Mouse (Mus musculus): Measurements from ENCODE around the gene Cdc34. TPM values are rescaled to one million over a fixed set of nuclear protein-coding genes. Genes with fewer than 3 reads are reported as not detected.

Gene Cdc34
- 69.2 and 79.0 TPM in 2 replicates for total RNA-seq (2015)
- 154 and 169 TPM in 2 replicates for total RNA-seq (2017)

DNA sequence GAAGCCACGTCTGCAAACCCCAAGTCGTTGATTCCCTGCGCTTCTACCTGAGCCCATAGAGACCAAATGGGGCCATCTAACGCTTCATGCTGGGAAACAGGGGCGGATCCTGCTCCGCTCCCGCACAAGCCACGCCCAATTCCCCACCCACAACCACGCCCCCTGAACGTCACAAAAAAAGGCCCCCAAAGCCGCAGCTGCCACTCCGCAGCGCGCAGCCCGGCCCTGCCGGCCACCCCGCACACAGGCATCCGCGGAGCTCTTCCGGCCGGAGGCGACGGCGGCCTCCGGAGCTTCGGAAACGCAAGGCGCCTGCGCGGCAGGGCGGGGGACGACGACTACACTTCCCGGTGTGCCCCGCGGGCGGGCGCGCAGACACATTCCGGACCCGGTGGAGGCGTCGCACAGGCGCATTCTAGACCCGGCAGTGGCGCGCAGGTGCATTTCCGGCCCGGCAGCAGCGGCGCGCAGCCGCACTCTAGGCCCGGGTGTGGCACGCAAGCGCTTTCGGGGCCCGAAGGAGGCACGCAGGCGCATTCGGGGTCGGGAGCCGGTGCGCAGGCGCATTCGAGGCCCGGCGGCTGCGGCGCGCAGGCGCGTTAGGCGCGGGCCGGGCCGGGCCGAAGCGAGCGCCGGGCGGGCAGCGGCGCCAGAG, at the start of gene Cdc34:
TSS of gene Cdc34 (plus strand) at position 605 of the 655 bp plus-strand sequence.
- ATAC-seq (replicated peaks; ENCODE audit: poor library complexity), result peak; percentile 82

DNA sequence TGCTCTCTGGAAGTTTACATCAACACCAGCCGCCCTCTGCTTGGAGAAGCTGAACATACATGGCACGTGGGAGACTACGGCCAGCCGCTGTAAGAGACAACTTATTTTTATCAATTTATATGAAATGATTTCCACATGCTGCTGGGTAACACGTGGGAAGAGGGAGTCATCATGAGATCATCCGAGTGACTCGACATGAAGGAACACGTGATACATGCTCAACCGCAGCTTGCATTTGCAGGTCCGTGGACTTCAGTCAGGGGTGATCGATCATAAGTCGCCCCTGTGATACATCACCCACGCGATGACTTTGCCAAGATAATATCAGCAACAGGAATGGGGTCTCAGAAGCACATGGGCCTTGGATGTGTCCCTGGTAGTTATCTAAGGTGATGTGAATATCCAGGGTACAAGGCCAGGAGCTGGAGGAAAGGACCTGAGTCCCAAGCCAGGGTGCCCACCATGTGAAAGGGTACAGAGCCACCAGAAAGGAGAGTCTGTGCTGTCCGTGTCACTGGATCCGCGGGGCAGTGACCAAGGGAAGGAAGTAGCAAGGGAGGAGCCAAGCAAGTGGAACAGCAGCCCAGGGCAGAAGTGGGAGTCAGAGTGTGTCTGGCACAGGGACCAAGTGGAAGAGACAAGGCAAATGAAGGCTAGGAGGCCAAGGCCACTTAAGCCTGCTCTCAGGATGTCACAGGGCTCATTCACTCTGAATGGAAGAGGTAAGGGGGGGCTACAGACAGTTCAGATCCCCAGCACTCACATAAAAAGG, 48.8 kb upstream of the Cdc34 start:
- no peak for ATAC-seq (replicated peaks; ENCODE audit: poor library complexity)

DNA sequence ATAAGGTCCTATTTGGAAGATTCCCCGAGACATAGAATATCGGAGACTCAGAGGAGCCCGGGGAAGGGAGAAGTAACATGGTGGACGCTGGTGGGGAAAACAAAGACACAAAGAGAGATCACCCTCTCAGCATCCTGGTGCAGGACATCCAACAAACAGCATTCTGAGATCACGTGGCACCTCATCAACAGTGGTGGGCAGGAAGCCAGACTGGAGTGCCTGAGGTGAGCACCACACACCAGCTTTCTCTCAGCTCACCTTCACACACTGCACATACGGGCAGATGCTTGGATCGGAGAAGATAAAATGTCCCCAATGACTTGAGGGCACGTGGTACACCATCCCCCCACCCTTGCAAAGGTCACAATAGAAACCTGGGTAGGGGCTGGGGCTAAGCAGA, 45.7 kb upstream of the Cdc34 start:
- no peak for ATAC-seq (replicated peaks; ENCODE audit: poor library complexity)

DNA sequence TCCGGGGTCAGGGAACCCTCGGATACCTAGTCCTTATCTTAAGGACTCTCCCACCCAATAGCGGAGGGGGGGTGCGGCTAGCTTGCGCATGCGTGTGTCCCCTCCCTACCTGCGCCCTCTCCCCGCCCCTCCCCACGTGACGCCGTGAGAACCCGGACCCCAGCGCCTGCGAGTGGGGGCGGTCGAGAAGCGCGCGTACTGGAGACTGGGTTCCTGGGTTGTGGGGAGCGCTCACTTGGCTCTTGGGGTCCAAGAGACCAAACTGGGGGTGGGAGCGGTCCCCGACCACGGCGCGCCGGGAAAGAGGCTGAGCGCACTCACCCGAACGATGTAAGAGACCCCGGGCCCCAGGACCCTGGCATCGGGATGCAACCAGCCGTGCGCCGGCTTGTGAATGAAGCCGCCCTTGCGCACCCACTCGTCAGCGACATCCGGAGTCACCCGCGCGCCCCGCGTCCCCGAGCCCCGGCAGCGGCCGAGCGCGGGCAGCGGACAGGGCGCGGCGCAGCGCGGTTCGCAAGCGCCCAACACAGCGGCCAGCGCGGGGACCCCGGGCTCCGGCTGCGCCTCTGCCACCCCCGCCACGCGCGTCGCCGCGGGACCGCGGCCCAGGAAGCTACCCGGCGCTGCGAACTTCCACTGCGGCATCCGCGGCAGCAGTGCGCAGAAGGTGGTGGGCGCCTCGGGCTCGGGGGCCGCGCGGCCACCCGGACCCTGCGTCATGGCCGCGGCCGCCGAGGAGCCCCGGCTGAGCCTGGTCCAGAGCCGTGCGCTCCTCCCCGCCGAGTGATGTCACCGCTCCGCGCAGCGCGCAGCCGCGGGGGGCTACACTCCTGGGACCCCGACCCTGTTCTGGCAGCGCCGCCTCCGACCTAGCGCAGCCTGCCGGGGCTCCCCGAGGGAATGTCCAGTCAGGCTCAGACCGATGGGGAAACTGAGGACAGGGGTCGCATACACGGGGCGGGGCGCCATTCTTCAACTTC, 44.6 kb upstream of the Cdc34 start, which contains the start of gene Shc2:
TSS of gene Shc2 (minus strand) at position 791 of the 983 bp plus-strand sequence.
- 0 out of 2 replicates have a peak, but pooled peaks have one; percentile 6 for ATAC-seq (replicated peaks; ENCODE audit: poor library complexity)

DNA sequence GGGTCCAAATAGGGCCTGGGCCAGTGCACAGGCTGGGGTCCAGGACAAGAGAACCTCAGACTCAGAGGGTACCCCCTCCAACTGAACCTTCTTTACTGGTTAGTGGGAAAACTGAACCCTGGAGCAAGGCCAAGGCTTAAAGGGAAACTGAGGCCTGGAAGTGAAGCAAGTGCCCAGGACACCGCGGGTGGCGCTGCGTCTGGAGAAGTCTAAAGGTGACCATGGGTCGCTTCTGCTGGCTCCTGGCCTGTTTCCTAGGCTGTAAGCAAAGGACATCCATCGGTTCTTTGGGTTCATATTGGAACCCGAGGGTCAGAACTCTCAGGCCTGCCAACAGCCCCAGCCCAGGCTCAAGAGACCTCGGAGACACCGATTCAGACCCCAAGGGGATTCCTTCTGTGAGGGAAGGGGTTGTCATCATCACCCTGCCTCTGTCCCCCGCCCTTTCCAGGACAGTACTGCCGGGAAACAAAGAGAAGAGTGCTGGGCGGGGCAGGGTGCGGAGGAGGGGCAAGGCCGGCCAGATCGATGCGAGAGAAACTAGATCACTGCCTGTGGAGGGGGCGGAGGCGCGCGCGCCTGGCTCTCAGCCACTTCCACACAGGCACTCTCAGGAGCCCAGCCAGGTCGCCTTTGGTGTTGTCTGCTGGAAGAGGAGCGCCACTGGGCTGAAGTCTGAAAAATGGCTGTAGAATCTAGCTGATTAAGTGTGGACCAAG, 43.4 kb upstream of the Cdc34 start:
- no peak for ATAC-seq (replicated peaks; ENCODE audit: poor library complexity)

DNA sequence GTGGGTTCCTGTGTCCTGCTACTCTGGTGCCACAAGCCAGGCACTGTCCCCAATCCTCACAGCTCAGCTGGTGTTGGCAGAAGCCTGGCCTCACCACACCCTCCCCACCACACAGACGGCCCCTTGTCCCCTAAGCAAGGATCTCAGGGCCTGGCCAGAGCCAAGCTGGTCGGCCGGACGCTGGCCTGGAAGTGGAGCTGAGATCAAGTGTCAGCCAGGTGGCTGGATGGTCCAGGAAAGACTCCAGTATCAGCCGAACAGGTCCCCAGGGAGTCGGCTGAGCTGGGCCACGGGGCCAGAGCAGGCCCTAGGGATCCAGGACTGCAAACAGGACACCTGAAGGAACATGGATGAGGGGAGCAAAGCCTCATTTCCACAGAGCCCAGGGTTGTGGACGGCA, 36.3 kb upstream of the Cdc34 start, which contains the start of gene Odf3l2:
TSS of gene Odf3l2 (minus strand) at position 28 of the 400 bp plus-strand sequence.
- ATAC-seq (replicated peaks; ENCODE audit: poor library complexity), result no peak

DNA sequence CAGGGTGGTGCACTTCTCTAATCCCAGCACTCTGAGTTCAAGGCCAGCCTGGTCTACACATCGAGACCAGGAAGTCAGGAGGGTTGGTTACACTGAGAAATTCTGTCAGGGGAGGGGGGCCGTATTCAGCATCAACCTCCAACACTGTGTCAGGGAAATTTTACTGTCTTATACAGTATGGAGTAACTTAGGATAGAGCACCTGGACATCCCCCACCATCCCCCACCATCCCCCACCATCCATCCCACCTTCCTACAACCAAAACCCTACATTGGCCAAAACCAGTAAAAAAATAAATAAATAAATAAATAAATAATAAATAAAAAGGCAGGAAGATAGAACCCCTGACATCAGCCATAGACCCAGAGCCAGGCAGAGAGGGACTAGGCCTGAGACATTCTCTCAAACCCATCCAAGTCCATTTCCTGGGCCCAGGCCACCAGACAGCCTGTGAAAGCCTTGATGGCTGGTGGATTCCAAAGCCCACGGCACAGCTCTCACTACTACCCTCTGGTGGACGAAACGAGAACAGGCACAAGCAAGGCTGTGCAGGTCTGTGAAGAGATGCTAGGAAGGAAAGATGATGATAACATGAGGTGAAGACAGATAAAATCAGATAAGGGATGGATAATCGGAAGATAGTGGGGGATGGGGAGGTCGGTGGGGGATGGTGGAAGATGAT, 32.8 kb upstream of the Cdc34 start:
- peak; percentile 97 for ATAC-seq (replicated peaks; ENCODE audit: poor library complexity)

DNA sequence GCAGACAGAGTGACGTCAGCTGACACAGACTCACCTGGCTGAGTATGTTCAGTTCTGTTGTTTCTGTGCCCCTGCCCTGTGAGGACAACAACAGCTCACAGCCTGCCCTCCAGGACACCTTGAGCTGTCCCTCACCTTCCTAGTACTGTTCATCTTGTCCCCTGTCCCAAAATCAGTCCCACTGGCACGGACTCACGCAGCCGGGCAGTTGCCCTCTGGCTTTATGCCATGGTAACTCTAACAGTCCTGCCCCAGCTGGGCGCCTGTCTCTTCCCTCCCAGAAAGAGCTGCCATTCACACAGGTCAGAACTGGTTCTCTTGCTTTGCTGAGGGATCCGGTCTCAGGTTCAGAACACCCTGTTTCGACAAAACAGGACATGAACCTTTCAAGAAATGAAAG, 29.2 kb upstream of the Cdc34 start:
- no peak for ATAC-seq (replicated peaks; ENCODE audit: poor library complexity)

DNA sequence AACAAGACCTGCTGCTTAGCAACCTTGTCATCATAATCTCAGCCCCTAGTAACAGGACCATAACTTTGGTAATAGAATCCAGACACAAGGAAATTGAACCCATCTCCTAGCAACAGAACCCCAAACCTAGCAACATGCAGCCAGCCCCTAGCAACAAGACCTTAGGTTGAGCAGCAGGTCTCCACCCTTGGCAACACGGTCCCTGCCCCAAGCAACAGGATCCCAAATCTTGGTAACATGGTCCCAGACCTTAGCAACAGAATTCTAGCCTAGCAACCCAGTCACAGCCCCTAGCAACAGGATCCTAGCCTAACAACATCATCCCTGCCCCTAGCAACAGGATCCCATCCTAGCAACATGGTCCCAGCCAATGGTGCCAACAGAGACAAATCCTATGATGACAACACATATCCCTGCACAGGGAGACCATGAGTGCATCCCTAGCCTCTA, 27.0 kb upstream of the Cdc34 start:
- no peak for ATAC-seq (replicated peaks; ENCODE audit: poor library complexity)

DNA sequence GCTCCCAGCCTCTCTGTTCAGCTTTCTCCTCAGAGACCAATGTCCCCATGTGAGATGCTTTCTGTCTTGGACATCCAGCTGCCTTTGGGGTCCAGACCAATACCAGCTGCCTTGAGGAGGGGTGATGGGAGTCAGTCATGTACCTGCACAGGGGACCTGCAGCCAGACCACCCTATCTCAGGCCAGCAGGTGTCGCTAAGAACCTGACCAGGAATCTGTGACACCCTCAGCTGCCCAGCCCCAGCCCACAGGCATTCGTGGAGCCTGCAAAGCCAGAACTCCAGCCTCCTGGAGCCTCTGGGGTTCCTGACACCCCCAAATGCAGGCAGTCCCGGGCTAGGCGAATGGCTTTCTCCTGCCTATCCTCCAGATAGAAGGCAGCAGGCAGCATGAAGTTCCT, 23.2 kb upstream of the Cdc34 start:
- peak; percentile 70 for ATAC-seq (replicated peaks; ENCODE audit: poor library complexity)

DNA sequence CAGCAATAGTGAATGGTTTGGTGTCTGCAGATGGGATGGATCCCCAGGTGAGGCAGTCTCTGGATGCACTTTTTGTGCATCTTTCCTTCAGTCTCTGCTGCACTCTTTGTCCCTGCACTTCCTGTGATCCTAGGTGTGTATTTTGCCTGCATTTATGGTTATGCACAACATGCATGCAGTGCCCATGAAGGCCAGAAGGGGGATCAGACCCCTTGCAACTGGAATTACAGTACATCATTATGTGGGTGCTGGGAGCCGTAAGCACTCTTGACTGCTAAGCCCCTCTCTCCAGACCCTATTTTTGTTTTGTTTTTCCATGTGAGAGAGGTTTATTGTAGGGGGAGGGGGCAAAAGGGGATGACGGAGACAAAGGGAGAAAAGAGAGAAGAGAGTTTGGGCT, 21.7 kb upstream of the Cdc34 start:
- ATAC-seq (replicated peaks; ENCODE audit: poor library complexity), result peak; percentile 55

DNA sequence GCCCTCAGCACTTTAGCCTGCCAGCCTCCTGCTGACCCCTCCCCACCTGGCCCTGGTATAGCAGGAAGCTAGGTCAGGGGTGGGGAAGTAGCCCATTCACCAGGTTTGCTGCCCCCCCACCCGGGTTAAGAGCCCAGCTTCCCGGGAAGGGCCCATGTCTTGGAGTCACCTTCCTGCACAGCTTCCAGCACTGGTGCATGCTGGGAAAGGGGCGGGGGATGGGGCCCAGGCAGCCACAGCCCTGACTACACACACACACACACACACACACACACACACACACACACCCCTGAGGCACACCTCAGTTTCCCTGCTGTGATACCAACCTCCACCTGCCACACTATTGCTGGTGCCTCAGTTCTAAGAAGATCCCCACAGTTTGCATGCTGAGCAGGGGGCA, 20.1 kb upstream of the Cdc34 start:
- no peak for ATAC-seq (replicated peaks; ENCODE audit: poor library complexity)

DNA sequence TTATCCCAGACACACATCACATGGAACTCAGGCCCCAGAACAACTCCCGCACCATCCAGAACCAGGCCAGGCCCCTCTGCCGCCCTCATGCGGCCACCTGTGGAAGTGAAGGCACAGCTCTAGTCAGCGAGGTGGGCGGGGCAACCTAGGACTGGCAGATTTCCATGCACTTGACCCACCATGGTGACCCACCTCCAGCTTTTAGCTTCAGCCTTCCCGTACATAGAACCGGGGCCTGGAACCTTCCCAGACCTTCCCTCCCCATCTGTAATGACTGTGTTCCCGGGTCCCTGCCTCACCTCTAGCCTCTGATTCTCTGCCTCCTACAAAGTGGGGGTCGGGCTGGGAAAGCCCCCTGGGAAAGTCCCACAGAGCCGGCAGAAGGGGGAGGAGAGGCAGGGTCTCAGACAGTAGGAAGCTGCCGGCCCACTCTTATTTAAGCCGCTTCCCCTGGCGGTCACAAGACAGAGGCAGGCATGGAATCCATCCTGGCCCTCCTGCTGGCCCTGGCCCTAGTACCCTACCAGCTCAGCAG, 17.8 kb upstream of the Cdc34 start, which contains the start of gene Madcam1:
TSS of gene Madcam1 (plus strand) at position 429 of the 535 bp plus-strand sequence.
- peak; percentile 70 for ATAC-seq (replicated peaks; ENCODE audit: poor library complexity)

DNA sequence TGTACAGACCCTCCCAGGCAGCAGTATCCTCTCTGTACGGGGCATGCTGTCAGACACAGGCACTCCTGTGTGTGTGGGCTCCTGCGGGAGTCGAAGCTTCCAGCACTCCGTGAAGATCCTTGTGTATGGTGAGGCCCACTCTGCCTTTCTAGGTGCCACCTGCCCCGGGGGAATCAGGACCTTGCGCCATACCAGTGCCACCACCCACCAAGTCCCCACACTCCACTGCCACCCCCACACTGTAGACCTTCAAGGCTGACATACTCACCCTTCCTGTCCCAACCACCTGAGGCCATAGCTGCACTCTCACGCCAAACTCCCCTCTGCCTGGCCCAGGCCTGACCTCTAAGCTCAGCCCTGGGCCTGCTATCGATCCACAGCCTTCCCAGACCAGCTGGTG, 16.9 kb upstream of the Cdc34 start:
- ATAC-seq (replicated peaks; ENCODE audit: poor library complexity), result no peak

DNA sequence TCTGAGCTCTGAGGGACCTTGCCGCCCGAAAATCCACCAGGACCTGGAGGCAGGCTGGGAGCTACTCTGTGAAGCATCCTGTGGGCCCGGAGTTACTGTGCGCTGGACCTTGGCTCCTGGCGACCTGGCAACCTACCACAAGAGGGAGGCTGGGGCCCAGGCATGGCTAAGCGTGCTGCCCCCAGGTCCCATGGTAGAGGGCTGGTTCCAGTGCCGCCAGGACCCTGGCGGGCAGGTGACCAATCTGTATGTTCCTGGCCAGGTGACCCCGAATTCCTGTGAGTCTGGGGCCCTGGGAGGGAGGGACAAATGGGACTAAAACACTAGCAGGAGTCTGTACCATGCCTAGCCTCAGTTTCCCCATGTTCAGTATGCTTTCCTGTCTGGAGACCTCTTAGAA, 15.5 kb upstream of the Cdc34 start:
- ATAC-seq (replicated peaks; ENCODE audit: poor library complexity), result no peak

DNA sequence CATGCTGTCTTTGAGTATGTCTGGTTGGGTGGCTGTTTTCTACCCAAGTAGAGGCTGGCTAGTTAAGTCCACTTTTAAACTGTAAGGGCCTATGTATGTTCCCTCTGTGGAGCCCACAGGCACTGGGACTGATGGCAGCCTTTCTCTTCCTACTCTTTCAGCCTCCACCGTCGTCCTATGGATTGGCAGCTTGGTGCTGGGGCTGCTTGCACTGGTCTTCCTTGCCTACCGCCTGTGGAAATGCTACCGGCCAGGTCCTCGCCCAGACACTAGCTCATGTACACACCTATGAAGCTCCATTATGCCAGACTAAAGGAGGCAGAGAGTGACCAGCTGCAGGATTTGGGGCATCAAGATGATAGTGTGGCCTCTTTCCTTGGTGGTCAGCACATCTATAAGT, 13.9 kb upstream of the Cdc34 start:
- no peak for ATAC-seq (replicated peaks; ENCODE audit: poor library complexity)

DNA sequence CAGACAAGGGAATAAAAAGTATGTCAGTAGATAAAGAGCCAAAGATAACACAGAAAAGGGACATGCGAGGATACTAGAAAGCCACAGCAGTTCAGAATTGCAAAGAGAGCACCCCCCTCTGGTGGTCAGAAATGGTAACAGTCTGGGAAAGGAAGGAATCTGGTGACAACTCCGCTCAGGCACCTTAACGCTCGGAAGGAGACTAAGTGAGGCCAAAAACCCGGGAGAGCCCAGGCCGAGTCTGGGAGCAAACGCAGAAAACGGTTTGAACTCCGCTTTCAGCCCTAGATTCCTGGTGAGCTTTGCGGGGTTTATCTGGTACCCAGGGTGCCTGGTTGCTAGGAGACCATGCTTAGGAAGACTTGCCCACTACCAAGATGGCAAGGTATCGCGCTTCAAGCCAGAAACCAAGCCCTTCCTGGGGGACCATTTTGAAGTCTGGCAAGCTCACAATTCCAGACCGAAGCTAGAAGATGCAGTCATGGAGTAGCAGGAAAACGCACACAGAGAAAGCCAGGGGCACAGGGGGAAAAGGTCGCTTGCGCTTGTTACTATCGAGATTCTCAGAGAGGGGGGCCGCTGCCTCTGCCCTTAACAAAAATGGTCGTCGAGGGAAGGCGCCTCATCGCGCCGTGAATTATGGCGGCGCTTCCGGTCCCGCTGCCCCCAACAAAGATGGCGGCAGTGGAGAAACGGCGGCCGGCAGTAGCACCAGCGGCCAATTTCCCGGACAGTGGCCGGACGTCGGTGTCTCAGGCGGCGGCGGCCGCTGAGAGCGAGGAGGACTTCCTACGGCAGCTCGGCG, 13.0 kb upstream of the Cdc34 start, which contains the start of gene Tpgs1:
TSS of gene Tpgs1 (plus strand) at position 599 of the 805 bp plus-strand sequence.
- ATAC-seq (replicated peaks; ENCODE audit: poor library complexity), result peak; percentile 75

DNA sequence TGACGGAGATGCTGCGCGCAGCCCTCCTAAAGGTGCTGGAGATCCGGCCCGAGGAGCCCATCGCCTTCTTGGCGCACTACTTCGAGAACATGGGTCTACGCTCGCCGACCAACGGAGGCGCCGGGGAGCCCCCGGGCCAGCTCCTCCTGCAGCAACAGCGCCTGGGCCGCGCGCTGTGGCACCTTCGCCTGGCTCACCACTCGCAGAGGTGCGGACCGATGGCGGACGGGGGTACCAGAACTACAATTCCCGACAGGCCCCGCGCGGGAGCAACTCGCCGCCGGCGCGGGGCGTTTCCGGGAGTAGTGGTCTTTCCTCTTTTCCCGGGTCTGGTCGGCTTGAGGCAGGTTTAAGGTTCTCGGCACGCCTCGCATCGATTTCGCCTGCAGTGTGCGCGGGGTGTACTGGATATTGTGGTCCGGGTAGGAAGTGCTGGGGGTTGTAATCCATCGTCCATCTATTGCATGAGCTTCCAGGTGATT, 12.4 kb upstream of the Cdc34 start:
- peak; percentile 20; the same call in 1 of the 2 replicates for ATAC-seq (replicated peaks; ENCODE audit: poor library complexity)

Measured in megakaryocyte progenitor cell, adult 5-6 weeks (primary cell).